Mouse (Mus musculus): Measurements from ENCODE around the gene Dlk2. TPM values are rescaled to one million over a fixed set of nuclear protein-coding genes. Genes with fewer than 3 reads are reported as not detected.
A peak's percentile ranks its signal among the peaks of the same experiment; 100 is the strongest.

Dlk2 gene
- polyA plus RNA-seq, 1 experiment, result not detected

- no peak for TF ChIP-seq CTCF (IDR thresholded peaks at IDR 0.05; ENCODE audit: control insufficient read depth, insufficient read depth, low read length)
- no peak for TF ChIP-seq POLR2A (IDR thresholded peaks at IDR 0.05; ENCODE audit: borderline replicate concordance, control insufficient read depth, low read depth, low read length)
- no peak overlapping the region for H3K27ac ChIP-seq (ENCODE audit: control insufficient read depth, insufficient read depth, low read depth, low read length, poor library complexity)
- H3K4me3 ChIP-seq (replicated peaks; ENCODE audit: control insufficient read depth, low read depth, low read length), result no peak overlapping the region
- 6% methylated on average over 6 of the region's 6 CpGs for WGBS
- peaks cover 4% of the 10 kb centered on the region for H3K4me1 ChIP-seq (ENCODE audit: control insufficient read depth, insufficient read depth, low read length)
These were observed 620 bp upstream of the Dlk2 start for GRCm38 (mm10) chr17:46296601-46297000.

- no peak overlapping the region for H3K4me3 ChIP-seq (replicated peaks; ENCODE audit: control insufficient read depth, low read depth, low read length)
- 12% methylated on average over 6 of the region's 6 CpGs for WGBS
These were observed 225 bp upstream of the Dlk2 start for GRCm38 (mm10) chr17:46297028-46297363.

GRCm38 (mm10) chr17:46298220-46298913 lies 1.1 kb downstream of the Dlk2 start:
- peaks cover 4% of the 10 kb centered on the region for H3K4me1 ChIP-seq (ENCODE audit: control insufficient read depth, insufficient read depth, low read length)
- no peak overlapping the region for H3K27ac ChIP-seq (ENCODE audit: control insufficient read depth, insufficient read depth, low read depth, low read length, poor library complexity)
- 2% methylated on average over 48 of the region's 48 CpGs for WGBS
- H3K4me3 ChIP-seq (replicated peaks; ENCODE audit: control insufficient read depth, low read depth, low read length), result no peak overlapping the region
- TF ChIP-seq CTCF (IDR thresholded peaks at IDR 0.05; ENCODE audit: control insufficient read depth, insufficient read depth, low read length) (peak; percentile 71), POLR2A (IDR thresholded peaks at IDR 0.05; ENCODE audit: borderline replicate concordance, control insufficient read depth, low read depth, low read length) (no peak)

More at GRCm38 (mm10) chr17:46297028-46297363, 225 bp upstream of the Dlk2 start:
- peaks cover 4% of the 10 kb centered on the region for H3K4me1 ChIP-seq (ENCODE audit: control insufficient read depth, insufficient read depth, low read length)
- no peak overlapping the region for H3K27ac ChIP-seq (ENCODE audit: control insufficient read depth, insufficient read depth, low read depth, low read length, poor library complexity)
- TF ChIP-seq CTCF (IDR thresholded peaks at IDR 0.05; ENCODE audit: control insufficient read depth, insufficient read depth, low read length) (no peak), POLR2A (IDR thresholded peaks at IDR 0.05; ENCODE audit: borderline replicate concordance, control insufficient read depth, low read depth, low read length) (no peak)

- TF ChIP-seq CTCF (IDR thresholded peaks at IDR 0.05; ENCODE audit: control insufficient read depth, insufficient read depth, low read length) (no peak), POLR2A (IDR thresholded peaks at IDR 0.05; ENCODE audit: borderline replicate concordance, control insufficient read depth, low read depth, low read length) (no peak)
- WGBS, result 56% methylated on average over 12 of the region's 12 CpGs
- Histone ChIP-seq H3K4me1 (ENCODE audit: control insufficient read depth, insufficient read depth, low read length) (peaks cover 4% of the 10 kb centered on the region), H3K4me3 (replicated peaks; ENCODE audit: control insufficient read depth, low read depth, low read length) (no peak overlapping the region), H3K27ac (ENCODE audit: control insufficient read depth, insufficient read depth, low read depth, low read length, poor library complexity) (0 out of 2 replicates have a peak overlapping the region, but pooled peaks have one; percentile 9)
These were observed 4.7 kb downstream of the Dlk2 start for GRCm38 (mm10) chr17:46301892-46302291.

- no peak overlapping the region for H3K4me3 ChIP-seq (replicated peaks; ENCODE audit: control insufficient read depth, low read depth, low read length)
- TF ChIP-seq POLR2A (IDR thresholded peaks at IDR 0.05; ENCODE audit: borderline replicate concordance, control insufficient read depth, low read depth, low read length) (no peak), CTCF (IDR thresholded peaks at IDR 0.05; ENCODE audit: control insufficient read depth, insufficient read depth, low read length) (no peak)
- peaks cover 2% of the 10 kb centered on the region; the same call in 1 of the 2 replicates for H3K4me1 ChIP-seq (ENCODE audit: control insufficient read depth, insufficient read depth, low read length)
- 86% methylated on average over 9 of the region's 9 CpGs for WGBS
- H3K27ac ChIP-seq (ENCODE audit: control insufficient read depth, insufficient read depth, low read depth, low read length, poor library complexity), result no peak overlapping the region
These were observed 7.0 kb downstream of the Dlk2 start for GRCm38 (mm10) chr17:46304184-46304583.

- Histone ChIP-seq H3K4me3 (replicated peaks; ENCODE audit: control insufficient read depth, low read depth, low read length) (no peak overlapping the region), H3K4me1 (ENCODE audit: control insufficient read depth, insufficient read depth, low read length) (no peaks in the 10 kb centered on the region), H3K27ac (ENCODE audit: control insufficient read depth, insufficient read depth, low read depth, low read length, poor library complexity) (no peak overlapping the region)
- no peak for TF ChIP-seq POLR2A (IDR thresholded peaks at IDR 0.05; ENCODE audit: borderline replicate concordance, control insufficient read depth, low read depth, low read length)
- TF ChIP-seq CTCF (IDR thresholded peaks at IDR 0.05; ENCODE audit: control insufficient read depth, insufficient read depth, low read length), result no peak
- 91% methylated on average over 15 of the region's 15 CpGs for WGBS
These were observed 9.7 kb downstream of the Dlk2 start for GRCm38 (mm10) chr17:46306956-46307355.

- no peak overlapping the region for H3K27ac ChIP-seq (ENCODE audit: control insufficient read depth, insufficient read depth, low read depth, low read length, poor library complexity)
- no peaks in the 10 kb centered on the region for H3K4me1 ChIP-seq (ENCODE audit: control insufficient read depth, insufficient read depth, low read length)
- 81% methylated on average over 12 of the region's 12 CpGs for WGBS
- TF ChIP-seq CTCF (IDR thresholded peaks at IDR 0.05; ENCODE audit: control insufficient read depth, insufficient read depth, low read length) (no peak), POLR2A (IDR thresholded peaks at IDR 0.05; ENCODE audit: borderline replicate concordance, control insufficient read depth, low read depth, low read length) (no peak)
- H3K4me3 ChIP-seq (replicated peaks; ENCODE audit: control insufficient read depth, low read depth, low read length), result no peak overlapping the region
These were observed 12.6 kb downstream of the Dlk2 start for GRCm38 (mm10) chr17:46309835-46310234.

- H3K4me1 ChIP-seq (ENCODE audit: control insufficient read depth, insufficient read depth, low read length), result no peaks in the 10 kb centered on the region
- no peak overlapping the region for H3K27ac ChIP-seq (ENCODE audit: control insufficient read depth, insufficient read depth, low read depth, low read length, poor library complexity)
- no peak for TF ChIP-seq CTCF (IDR thresholded peaks at IDR 0.05; ENCODE audit: control insufficient read depth, insufficient read depth, low read length)
- TF ChIP-seq POLR2A (IDR thresholded peaks at IDR 0.05; ENCODE audit: borderline replicate concordance, control insufficient read depth, low read depth, low read length), result no peak
- 80% methylated on average over 10 of the region's 10 CpGs for WGBS
- H3K4me3 ChIP-seq (replicated peaks; ENCODE audit: control insufficient read depth, low read depth, low read length), result no peak overlapping the region
These were observed 13.3 kb downstream of the Dlk2 start for GRCm38 (mm10) chr17:46310515-46310914.
